Mouse (Mus musculus) mesoderm, embryonic 11.5 days (tissue): ENCODE results near the gene Myef2.

Experiments used
- DNase-seq: peaks from one replicate; pipeline ENCODE4 v3.0.0-alpha.2; 2012; ENCODE audit warnings: low read depth, low spot score

The Myef2 gene

DNA sequence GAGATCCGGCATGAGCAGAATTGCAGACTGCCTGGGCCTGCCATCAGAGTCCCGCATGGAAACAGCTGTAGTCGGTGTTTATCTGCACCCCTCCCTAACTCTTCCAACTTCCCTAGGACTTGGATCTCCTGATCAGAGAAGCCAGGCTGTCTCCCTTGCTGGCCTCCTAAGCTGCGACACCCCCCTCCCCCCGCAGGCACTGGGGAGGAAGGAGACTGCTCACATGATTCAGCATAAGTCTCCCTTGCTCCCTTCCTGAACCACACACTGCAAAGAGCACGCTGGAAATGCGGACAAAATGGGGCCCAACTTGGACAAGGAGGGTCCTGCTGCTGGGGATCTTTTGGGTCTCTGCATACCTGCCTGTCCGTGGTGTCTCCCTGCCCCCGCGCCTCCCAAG is 55.6 kb downstream of the Myef2 start, which contains the start of gene Slc24a5:
Gene Slc24a5, plus strand, starts transcription at position 231 of the 400 bp plus-strand sequence.
- DNase-seq, result no peak

DNA sequence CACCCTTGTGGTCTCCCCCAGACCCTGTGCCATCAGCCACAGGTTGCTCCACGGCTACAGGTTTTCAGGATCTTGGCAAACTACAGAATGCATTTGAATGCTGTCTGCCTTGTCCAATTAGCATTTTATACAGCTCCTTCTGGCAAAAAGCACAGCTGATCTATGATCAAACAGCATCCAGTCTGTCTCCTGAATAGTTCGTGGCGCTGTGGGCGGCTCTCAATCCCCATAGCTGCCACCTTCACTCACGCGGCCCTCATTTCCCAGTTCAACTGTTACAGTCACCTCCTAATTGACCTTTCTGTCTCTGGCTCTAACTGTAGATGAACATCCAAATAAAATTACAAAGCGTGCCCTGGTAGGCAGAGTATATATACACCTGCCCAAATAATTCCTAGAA is 56.1 kb downstream of the Myef2 start:
- DNase-seq, result no peak

DNA sequence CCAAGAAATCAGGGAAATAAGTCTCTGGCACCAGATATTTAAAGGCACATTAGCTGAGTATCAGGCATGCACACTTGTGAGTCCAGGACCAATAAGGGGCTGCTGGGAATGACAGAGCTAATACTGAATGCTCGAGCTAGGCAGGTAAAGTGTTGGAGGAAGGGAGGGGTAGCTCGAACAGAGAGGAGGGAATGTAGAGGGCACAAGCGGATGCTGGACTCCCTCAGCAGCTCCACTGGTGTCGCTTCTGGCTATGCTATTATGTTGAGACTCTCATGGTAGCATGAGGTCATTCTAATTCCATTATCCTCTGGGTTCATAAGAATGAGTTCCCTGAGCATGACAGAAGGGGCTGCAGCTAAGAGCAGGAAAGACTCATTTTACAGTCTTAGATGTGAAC is 60.5 kb downstream of the Myef2 start:
- DNase-seq, result no peak

DNA sequence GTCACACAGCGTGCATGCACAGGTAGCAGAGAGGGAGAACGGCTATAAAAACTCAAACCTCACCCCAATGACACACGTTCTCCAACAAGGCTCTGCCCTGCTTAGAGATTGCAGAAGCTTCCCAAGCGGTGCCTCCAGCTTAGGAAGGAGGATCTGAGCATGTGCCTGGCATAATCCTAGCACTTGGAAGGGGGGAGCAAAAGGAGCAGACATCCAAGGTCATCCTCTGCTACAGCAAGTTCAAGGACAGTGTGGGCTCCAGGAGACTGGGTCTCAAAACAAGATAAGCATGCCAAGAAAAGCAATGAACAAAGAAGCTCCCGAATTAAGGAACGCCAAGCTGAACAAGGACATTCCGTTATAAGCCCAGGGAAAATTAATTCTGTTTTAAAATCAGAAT is 62.0 kb downstream of the Myef2 start:
- no peak for DNase-seq

DNA sequence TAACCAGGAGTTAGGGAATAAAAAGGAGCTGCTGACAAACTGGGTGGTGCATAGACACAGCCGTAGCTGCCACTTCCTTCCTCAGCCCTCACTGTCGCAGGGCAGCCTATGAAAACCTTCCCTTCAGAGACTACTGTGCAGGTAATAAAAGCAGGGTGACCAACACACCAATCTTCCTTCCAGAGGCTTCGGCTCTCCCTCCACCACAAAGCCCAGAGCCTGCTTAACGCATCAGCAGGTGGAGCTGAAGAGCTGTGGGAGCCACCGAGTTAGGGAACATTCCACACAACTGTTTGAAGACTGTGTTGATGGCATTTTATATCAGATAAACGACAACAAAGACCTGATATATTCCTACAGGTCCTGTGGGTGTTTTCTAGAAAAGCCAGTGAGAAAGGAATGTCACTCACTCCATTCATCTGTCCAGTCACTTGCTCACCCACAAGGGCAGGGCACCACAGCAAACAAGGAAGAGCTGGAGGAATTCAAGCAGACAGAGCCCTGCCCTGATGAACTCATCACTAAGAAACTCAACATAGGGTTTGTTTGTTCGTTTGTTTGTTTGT is 66.1 kb downstream of the Myef2 start:
- no peak for DNase-seq

DNA sequence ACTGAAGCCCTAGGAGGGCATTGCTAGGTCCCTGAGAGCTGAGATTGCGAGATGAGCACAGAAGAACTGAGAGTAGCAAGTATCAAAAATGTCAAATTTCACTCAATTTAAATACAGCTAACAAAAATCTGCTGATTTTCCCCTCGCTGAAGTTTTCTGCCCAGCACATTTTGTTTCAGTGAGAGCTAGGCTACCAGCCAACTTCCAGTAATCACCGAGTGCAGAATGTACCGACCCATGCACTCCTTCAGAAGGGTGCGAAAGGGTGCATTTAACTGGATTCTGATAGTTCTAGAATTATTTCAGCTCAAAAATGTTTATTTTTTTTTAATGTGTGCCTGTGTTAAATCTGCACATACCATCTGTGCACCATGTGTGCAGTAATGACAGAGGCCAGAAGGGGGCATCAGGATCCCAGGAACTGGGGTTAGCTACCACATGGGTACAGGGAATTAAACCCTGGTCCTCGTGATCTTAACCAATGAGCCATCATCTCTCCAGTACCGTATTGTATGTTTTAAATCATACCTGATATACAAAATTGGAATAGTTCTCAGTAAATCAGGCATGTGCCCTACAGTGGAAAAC is 68.1 kb downstream of the Myef2 start:
- no peak for DNase-seq
